Mouse (Mus musculus): Measurements from ENCODE around the gene Fam169b. TPM values are rescaled to one million over a fixed set of nuclear protein-coding genes. Genes with fewer than 3 reads are reported as not detected.

The Fam169b gene
- total RNA-seq, 2 experiments from 2014 or later = 0.04 to 0.18 TPM

DNA sequence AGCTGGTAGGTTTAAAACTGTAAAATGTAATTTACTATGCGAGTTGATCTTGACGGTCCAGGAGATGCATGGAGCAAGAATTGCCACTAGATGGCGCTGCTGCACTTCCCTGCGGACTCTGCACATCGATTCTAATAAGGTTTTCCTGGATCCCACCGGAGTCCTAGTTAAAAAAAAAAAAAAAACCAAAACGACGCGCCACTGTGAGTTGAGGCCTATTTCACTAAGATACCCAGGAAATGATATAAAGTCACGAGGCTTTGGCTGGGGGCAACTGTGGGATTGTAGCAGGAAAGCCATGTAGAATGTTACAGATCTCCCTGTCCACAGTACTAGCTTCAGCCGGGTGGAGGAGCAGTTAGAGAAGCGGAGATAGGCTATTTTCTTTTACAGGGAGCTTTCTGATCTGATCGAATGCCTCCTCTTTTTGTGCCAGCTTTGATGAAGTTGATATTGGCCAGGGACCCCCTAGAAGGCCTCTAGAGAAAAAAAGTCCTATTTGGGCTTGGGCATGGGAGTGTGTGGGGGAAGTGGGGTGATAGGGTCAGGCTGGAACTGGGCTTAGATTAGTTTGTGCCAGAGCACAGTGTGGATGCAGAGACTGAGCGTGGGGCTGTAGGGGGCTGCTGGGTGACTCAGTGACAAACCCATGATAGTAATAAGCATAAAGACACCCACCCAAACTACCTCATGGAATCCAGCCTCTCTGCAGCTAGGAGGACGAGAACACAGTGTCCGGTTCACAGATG, 100.6 kb downstream of the Fam169b start:
- ATAC-seq (ENCODE audit: poor library complexity, severe bottlenecking) = peak; percentile 68

DNA sequence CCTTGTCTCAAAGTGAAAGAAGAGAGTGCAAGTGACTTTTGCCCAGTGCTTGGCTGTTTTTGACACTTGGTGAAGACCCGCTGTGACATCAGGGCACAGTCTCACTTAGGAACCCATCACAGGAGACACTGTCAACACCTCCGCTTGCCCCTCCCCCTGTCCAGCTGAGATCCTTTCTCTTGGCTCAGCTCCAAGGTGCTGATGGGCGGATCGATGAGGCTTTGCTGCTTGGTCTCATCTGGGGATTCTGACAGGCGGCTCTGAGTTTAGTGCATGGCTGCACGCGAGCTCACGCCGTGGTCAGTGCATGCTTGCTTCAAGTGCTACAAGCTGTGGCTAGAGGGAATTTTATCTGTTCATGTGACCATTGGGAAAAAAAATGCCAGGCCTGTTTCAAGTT, 108.5 kb downstream of the Fam169b start:
- ATAC-seq (ENCODE audit: poor library complexity, severe bottlenecking) = no peak

DNA sequence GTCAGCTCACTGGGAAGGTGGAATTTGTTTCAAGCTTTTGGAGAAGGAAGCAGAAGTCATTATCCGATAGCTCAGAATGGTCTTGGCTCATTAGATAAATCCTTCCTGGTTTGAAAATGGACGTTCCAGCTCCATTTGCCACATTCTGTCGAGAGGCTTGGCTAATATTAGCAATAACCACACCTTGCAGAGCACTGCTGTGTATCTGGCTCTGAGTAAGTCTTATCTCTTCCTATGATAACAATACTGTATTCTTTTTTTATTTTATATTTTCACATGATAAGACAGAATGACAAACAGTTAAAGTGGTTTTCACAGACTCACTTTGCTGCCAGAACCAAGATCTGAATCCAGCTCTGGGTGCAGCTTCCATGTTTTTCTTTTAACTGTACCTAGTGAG, 113.1 kb downstream of the Fam169b start:
- no peak for ATAC-seq (ENCODE audit: poor library complexity, severe bottlenecking)

DNA sequence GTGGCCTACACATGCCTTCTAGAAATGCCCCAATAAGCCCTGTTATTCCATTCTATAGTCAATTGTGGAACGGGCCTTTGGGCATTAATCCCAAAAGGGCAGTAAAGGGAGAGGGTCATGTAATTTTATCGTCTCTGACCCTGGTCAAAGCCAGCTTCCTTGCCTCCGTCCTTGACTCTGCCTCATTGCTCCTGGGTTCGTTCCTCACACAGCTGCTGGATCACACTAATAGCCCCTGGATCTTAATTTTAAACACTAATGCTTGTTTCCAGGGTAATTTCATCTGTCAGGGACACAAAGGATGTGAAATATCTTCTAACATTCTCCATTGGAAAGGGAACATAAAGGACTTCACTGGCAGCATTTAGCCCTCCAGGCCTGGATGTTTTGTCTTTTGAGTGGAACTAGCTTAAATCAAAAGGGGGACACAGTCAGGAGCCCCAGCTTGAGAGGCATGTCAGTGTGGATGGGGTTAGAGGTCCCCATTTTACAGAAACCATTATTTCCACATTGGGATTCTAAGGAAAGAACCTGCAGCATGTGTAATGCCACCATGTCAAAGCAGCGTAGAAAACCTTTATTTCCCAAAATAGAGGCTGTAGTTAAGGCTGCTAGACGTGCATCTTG, 122.2 kb downstream of the Fam169b start:
- no peak for ATAC-seq (ENCODE audit: poor library complexity, severe bottlenecking)

DNA sequence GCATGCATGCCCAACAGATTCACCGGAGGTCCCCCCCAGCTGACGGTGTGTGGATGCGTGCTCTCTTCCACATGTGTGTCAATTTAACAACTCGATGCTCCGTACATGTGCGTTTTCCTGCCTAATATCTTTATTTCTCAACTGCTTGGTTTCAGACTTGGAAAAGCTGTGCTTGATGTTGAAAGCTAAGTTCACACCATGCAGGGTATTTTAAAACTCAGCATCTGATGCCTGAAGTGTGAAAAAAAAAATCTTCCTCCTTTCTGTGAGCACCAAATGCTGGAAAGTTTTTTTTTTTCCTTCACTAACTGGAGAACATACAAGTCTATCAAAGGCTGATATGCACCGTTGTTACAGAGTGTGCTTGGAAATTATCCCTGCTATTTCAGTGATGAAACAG, 126.9 kb downstream of the Fam169b start:
- ATAC-seq (ENCODE audit: poor library complexity, severe bottlenecking) = no peak

DNA sequence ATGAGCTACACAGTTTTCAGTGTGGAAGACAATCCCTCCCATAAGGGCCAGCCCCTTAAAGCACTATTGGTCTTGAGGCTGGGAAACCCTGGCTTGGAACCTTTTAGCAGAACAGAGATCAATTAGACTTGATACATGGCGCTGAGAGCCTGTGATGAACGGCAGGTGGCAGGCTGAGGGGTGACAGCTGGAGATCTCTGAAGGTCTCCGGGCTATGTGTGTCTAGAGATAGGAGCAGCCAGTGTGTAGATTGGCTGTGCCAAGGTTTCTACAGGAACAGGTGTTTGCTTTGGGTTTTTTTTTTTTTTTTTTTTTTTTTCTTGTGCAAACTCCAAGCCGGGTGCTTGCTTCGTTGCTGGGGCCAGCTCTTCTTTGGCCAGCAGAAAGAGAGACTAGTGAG, 135.0 kb downstream of the Fam169b start:
- ATAC-seq (ENCODE audit: poor library complexity, severe bottlenecking) = no peak

Other genes starting within 250 kb of the Fam169b start
- not detected in 2 replicates for gene Pgpep1l, start 9.6 kb upstream of the Fam169b start, total RNA-seq (2015)
- gene Pgpep1l, start 9.6 kb upstream of the Fam169b start, total RNA-seq (2017) = not detected in 2 replicates

Measured in megakaryocyte, adult 5-6 weeks (primary cell).